Mouse (Mus musculus) C2C12 (cell line): ENCODE data around the gene Amdhd2. TPM values are rescaled to one million over a fixed set of nuclear protein-coding genes. Genes with fewer than 3 reads are reported as not detected.

Source experiments
- H3K27me3 ChIP-seq: one replicate; pipeline ENCODE4 v1.6.1; 2011; ENCODE audit not compliant: control insufficient read depth, insufficient read depth, insufficient read length
- H3K36me3 ChIP-seq: one replicate; pipeline ENCODE4 v1.6.1; 2011; ENCODE audit not compliant: control insufficient read depth, insufficient read depth
- H3K4me3 ChIP-seq: one replicate; pipeline ENCODE4 v1.5.1; 2011; ENCODE audit warnings: mild to moderate bottlenecking, control low read depth; ENCODE audit not compliant: poor library complexity, insufficient read depth, severe bottlenecking
- H3K79me2 ChIP-seq: one replicate; pipeline ENCODE4 v1.6.1; 2011; ENCODE audit not compliant: control insufficient read depth, insufficient read depth
- H3K79me3 ChIP-seq: one replicate; pipeline ENCODE4 v1.6.1; 2011; ENCODE audit warnings: low read depth, control low read depth
- H3ac ChIP-seq: one replicate; pipeline ENCODE3; 2011; ENCODE audit warnings: low read depth; ENCODE audit not compliant: control insufficient read depth, insufficient read length
- CEBPB ChIP-seq: IDR thresholded peaks from one replicate; pipeline ENCODE4 v1.6.1; 2011; ENCODE audit warnings: low read depth, mild to moderate bottlenecking, control low read depth, moderate library complexity
- CTCF ChIP-seq: IDR thresholded peaks from one replicate; pipeline ENCODE4 v1.5.1; 2011; ENCODE audit not compliant: control insufficient read depth, insufficient read depth, insufficient read length
- FOSL1 ChIP-seq: IDR thresholded peaks from one replicate; pipeline ENCODE4 v1.8.0; 2011; ENCODE audit warnings: mild to moderate bottlenecking, low read length; ENCODE audit not compliant: poor library complexity, insufficient read depth, severe bottlenecking
- MAX ChIP-seq: IDR thresholded peaks from one replicate; pipeline ENCODE4 v1.6.1; 2011; ENCODE audit warnings: mild to moderate bottlenecking, control low read depth
- MYOD1 ChIP-seq: IDR thresholded peaks from one replicate; pipeline ENCODE4 v1.6.1; 2011; ENCODE audit warnings: low read depth; ENCODE audit not compliant: control insufficient read depth, insufficient read length
- MYOG ChIP-seq: IDR thresholded peaks from one replicate; pipeline ENCODE4 v1.6.1; 2011; ENCODE audit not compliant: control insufficient read depth, insufficient read length; ENCODE audit errors: extremely low read depth
- USF1 ChIP-seq: IDR thresholded peaks from one replicate; pipeline ENCODE4 v1.6.1; 2011; ENCODE audit warnings: low read depth, mild to moderate bottlenecking, control low read depth, moderate library complexity
- polyA plus RNA-seq: library from polyadenylated mRNA; unstranded; fragments of >200 nt; fragmentation: generic; extraction: Trizol; gene quantifications from one replicate; pipeline ENCODE4 v1.2.1, GENCODE M21; 2012; ENCODE audit warnings: missing spikeins

Amdhd2 gene
- polyA plus RNA-seq, 1 experiment: 41.9 TPM

- Histone ChIP-seq H3K4me3 (no peak within 1 kb of the TSS), H3K79me3 (no peaks in the 10 kb centered on the region), H3K79me2 (no peaks in the 10 kb centered on the region), H3K27me3 (no peaks in the 10 kb centered on the region), H3K36me3 (no peaks in the 10 kb centered on the region), H3ac (no peak within 1 kb of the TSS)
- TF ChIP-seq MAX (no peak), MYOG (no peak), CTCF (no peak), USF1 (no peak), FOSL1 (no peak)
Observed at GRCm38 (mm10) chr17:24209043-24209915, 45.7 kb upstream of the Amdhd2 start, which contains the start of gene Ntn3. TSS of gene Ntn3 (minus strand) at chr17:24209531.

- Histone ChIP-seq H3K79me3 (no peaks in the 10 kb centered on the region), H3K36me3 (no peaks in the 10 kb centered on the region), H3ac (no peak overlapping the region), H3K4me3 (no peak overlapping the region), H3K27me3 (no peaks in the 10 kb centered on the region), H3K79me2 (no peaks in the 10 kb centered on the region)
- no peak for TF ChIP-seq FOSL1
- no peak for TF ChIP-seq USF1
- TF ChIP-seq MAX: no peak
- TF ChIP-seq MYOG: no peak
- TF ChIP-seq MYOD1: no peak
- TF ChIP-seq CTCF: no peak
- no peak for TF ChIP-seq CEBPB
Observed at GRCm38 (mm10) chr17:24208641-24209042, 45.1 kb upstream of the Amdhd2 start.

GRCm38 (mm10) chr17:24207768-24208640, 44.4 kb upstream of the Amdhd2 start:
- Histone ChIP-seq H3K79me2 (no peaks in the 10 kb centered on the region), H3K36me3 (no peaks in the 10 kb centered on the region), H3ac (no peak overlapping the region), H3K79me3 (no peaks in the 10 kb centered on the region), H3K27me3 (no peaks in the 10 kb centered on the region), H3K4me3 (no peak overlapping the region)
- TF ChIP-seq MYOG (no peak), CEBPB (no peak), MYOD1 (no peak), MAX (no peak), FOSL1 (no peak), CTCF (no peak), USF1 (no peak)

GRCm38 (mm10) chr17:24206451-24207351, 43.1 kb upstream of the Amdhd2 start:
- H3K4me3 ChIP-seq: no peak overlapping the region
- H3K79me2 ChIP-seq: no peaks in the 10 kb centered on the region
- H3ac ChIP-seq: peak overlapping the region; percentile 42
- no peak for TF ChIP-seq CEBPB
- no peaks in the 10 kb centered on the region for H3K79me3 ChIP-seq
- no peaks in the 10 kb centered on the region for H3K27me3 ChIP-seq
- H3K36me3 ChIP-seq: no peaks in the 10 kb centered on the region

GRCm38 (mm10) chr17:24205908-24206361, 42.4 kb upstream of the Amdhd2 start:
- H3K36me3 ChIP-seq: no peaks in the 10 kb centered on the region
- no peaks in the 10 kb centered on the region for H3K27me3 ChIP-seq
- TF ChIP-seq MYOG (no peak), FOSL1 (no peak), USF1 (peak; percentile 95), CEBPB (no peak), CTCF (no peak), MAX (no peak), MYOD1 (no peak)

More at GRCm38 (mm10) chr17:24205908-24206361, 42.4 kb upstream of the Amdhd2 start:
- no peaks in the 10 kb centered on the region for H3K79me3 ChIP-seq
- H3ac ChIP-seq: peak overlapping the region; percentile 61
- peak overlapping the region; percentile 18 for H3K4me3 ChIP-seq
- H3K79me2 ChIP-seq: no peaks in the 10 kb centered on the region
